Mouse (Mus musculus) myocyte (in vitro differentiated cells): Measurements from ENCODE around the gene Tmem97.

ENCODE experiments used
- E2F4 ChIP-seq: IDR thresholded peaks from one replicate; pipeline ENCODE4 v1.6.1; 2011; ENCODE audit warnings: mild to moderate bottlenecking, control low read depth, moderate library complexity; ENCODE audit not compliant: insufficient read depth
- POLR2A ChIP-seq: IDR thresholded peaks from one replicate; pipeline ENCODE4 v1.6.1; 2011; ENCODE audit warnings: low read depth, mild to moderate bottlenecking, control low read depth, moderate library complexity; ENCODE audit not compliant: insufficient read length
- USF1 ChIP-seq: IDR thresholded peaks from one replicate; pipeline ENCODE4 v1.6.1; 2011; ENCODE audit warnings: low read depth, mild to moderate bottlenecking, control low read depth, moderate library complexity

DNA sequence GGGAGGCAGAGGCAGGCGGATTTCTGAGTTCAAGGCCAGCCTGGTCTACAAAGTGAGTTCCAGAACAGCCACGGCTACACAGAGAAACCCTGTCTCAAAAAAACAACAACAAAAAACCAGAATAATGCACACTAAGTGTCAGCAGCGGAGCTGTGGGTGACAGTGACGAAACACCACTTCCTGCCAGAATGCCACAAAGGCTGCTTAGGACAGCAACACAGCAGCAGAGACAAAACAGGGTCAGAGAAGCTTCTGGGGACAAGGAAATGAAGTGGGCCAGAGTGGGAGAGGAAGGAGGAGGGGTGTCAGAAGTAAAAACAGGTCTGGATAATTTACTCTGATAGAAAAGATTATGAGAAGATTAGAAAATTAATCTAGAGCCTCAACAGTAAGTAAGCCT is 49.5 kb upstream of the Tmem97 start:
- TF ChIP-seq POLR2A (no peak), E2F4 (no peak), USF1 (no peak)
